Mouse (Mus musculus): Measurements from ENCODE around the gene Avil.

- TF ChIP-seq POLR2A (IDR thresholded peaks at IDR 0.05; ENCODE audit: borderline replicate concordance, extremely low read depth, low read depth, low read length) (no peak), CTCF (IDR thresholded peaks at IDR 0.05; ENCODE audit: insufficient read depth, low read length) (no peak)
Observed at GRCm38 (mm10) chr10:127056490-127056889, 56.0 kb downstream of the Avil start.
